Mouse (Mus musculus) C2C12 (cell line): ENCODE results near the gene Sdccag8.

Source experiments
- CTCF ChIP-seq: IDR thresholded peaks from one replicate; pipeline ENCODE4 v1.5.1; 2011; ENCODE audit not compliant: control insufficient read depth, insufficient read depth, insufficient read length
- MYOD1 ChIP-seq: IDR thresholded peaks from one replicate; pipeline ENCODE4 v1.6.1; 2011; ENCODE audit warnings: low read depth; ENCODE audit not compliant: control insufficient read depth, insufficient read length
- USF1 ChIP-seq: IDR thresholded peaks from one replicate; pipeline ENCODE4 v1.6.1; 2011; ENCODE audit warnings: low read depth, mild to moderate bottlenecking, control low read depth, moderate library complexity

DNA sequence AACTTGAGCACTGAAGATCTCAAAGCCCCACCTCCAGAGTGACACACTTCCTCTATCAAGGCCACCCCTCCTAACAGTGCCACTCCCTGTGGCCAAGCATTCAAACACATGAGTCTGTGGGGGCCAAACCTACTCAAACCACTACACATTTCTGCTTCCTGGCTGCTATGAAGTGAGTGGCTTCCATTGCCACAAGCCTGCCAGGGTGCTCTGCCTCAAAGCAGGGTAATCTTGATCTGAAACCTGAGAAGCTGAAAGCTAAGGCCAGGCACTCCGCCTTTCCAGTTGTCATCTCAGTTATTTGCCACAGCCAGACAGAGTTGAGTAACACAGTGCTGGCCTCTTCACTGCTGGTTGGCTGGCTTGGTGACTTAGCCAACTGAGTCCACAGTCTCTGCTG, 194.3 kb downstream of the Sdccag8 start:
- TF ChIP-seq CTCF (no peak), MYOD1 (peak; percentile 30), USF1 (no peak)
